Mouse (Mus musculus): ENCODE measurements at regions not wholly inside any gene's neighbourhood (a gene's known extent, or its start where the extent isn't known, plus 50 kb on each side); places are given as distances from the start of the nearest gene placed in this dataset.

GRCm38 (mm10) chr6:147416592-147416991 is 59.0 kb upstream of the Ccdc91 start:
- H3K27me3 ChIP-seq (ENCODE audit: control insufficient read depth, insufficient read depth, low read length): no peaks in the 10 kb centered on the region
- no peak overlapping the region for H3K27ac ChIP-seq
- ATAC-seq (ENCODE audit: insufficient read depth): no peak
- no peaks in the 10 kb centered on the region for H3K9me3 ChIP-seq (ENCODE audit: control insufficient read depth, low read length)
- DNase-seq (ENCODE audit: low read depth in 3 of 3, low spot score in 3 of 3): no peak
- 57% methylated on average over 3 of the region's 3 CpGs for WGBS (ENCODE audit: insufficient replicate concordance)
- no peak for TF ChIP-seq CTCF (IDR thresholded peaks at IDR 0.05; ENCODE audit: low read depth)
- H3K4me1 ChIP-seq (replicated peaks; ENCODE audit: control insufficient read depth in 2 of 2, insufficient read depth in 2 of 2, low read length in 1 of 2): no peaks in the 10 kb centered on the region
- H3K9ac ChIP-seq (replicated peaks): no peak overlapping the region
- H3K4me2 ChIP-seq (ENCODE audit: low read depth): no peak overlapping the region
- no peaks in the 10 kb centered on the region for H3K36me3 ChIP-seq (replicated peaks; ENCODE audit: control insufficient read depth, insufficient read depth, low read depth)
- H3K4me3 ChIP-seq (ENCODE audit: insufficient read depth in 1 of 2, low read depth in 2 of 2, low read length in 2 of 2): no peak overlapping the region

- H3K4me3 ChIP-seq (ENCODE audit: insufficient read depth in 1 of 2, low read depth in 2 of 2, low read length in 2 of 2): no peak overlapping the region
- no peak overlapping the region for H3K9ac ChIP-seq (replicated peaks)
- no peaks in the 10 kb centered on the region for H3K36me3 ChIP-seq (replicated peaks; ENCODE audit: control insufficient read depth, insufficient read depth, low read depth)
- H3K9me3 ChIP-seq (ENCODE audit: control insufficient read depth, low read length): no peaks in the 10 kb centered on the region
- DNase-seq (ENCODE audit: low read depth in 3 of 3, low spot score in 3 of 3) (no peak), ATAC-seq (ENCODE audit: insufficient read depth) (no peak)
- no peak overlapping the region for H3K27ac ChIP-seq
- no peak overlapping the region for H3K4me2 ChIP-seq (ENCODE audit: low read depth)
- H3K27me3 ChIP-seq (ENCODE audit: control insufficient read depth, insufficient read depth, low read length): no peaks in the 10 kb centered on the region
- 85% methylated on average over 3 of the region's 3 CpGs for WGBS (ENCODE audit: insufficient replicate concordance)
- TF ChIP-seq EP300 (IDR thresholded peaks at IDR 0.05; ENCODE audit: low read depth) (no peak), CTCF (IDR thresholded peaks at IDR 0.05; ENCODE audit: low read depth) (no peak)
- H3K4me1 ChIP-seq (replicated peaks; ENCODE audit: control insufficient read depth in 2 of 2, insufficient read depth in 2 of 2, low read length in 1 of 2): no peaks in the 10 kb centered on the region
These were observed 61.9 kb upstream of the Ccdc91 start for GRCm38 (mm10) chr6:147413713-147414112.

- Histone ChIP-seq H3K36me3 (replicated peaks; ENCODE audit: control insufficient read depth, insufficient read depth, low read depth) (no peaks in the 10 kb centered on the region), H3K4me1 (replicated peaks; ENCODE audit: control insufficient read depth in 2 of 2, insufficient read depth in 2 of 2, low read length in 1 of 2) (no peaks in the 10 kb centered on the region), H3K27me3 (ENCODE audit: control insufficient read depth, insufficient read depth, low read length) (no peaks in the 10 kb centered on the region), H3K9me3 (ENCODE audit: control insufficient read depth, low read length) (no peaks in the 10 kb centered on the region), H3K4me3 (ENCODE audit: insufficient read depth in 1 of 2, low read depth in 2 of 2, low read length in 2 of 2) (no peak overlapping the region), H3K4me2 (ENCODE audit: low read depth) (no peak overlapping the region), H3K27ac (no peak overlapping the region), H3K9ac (replicated peaks) (no peak overlapping the region)
- no peak for DNase-seq (ENCODE audit: low read depth in 3 of 3, low spot score in 3 of 3)
- ATAC-seq (ENCODE audit: insufficient read depth): no peak
- 66% methylated on average over 6 of the region's 6 CpGs for WGBS (ENCODE audit: insufficient replicate concordance)
- TF ChIP-seq CTCF (IDR thresholded peaks at IDR 0.05; ENCODE audit: low read depth): no peak
- no peak for TF ChIP-seq EP300 (IDR thresholded peaks at IDR 0.05; ENCODE audit: low read depth)
These were observed 77.6 kb upstream of the Ccdc91 start for GRCm38 (mm10) chr6:147397984-147398383.

GRCm38 (mm10) chr6:147391425-147392158 is 84.0 kb upstream of the Ccdc91 start:
- H3K27ac ChIP-seq: no peak overlapping the region
- no peak for TF ChIP-seq CTCF (IDR thresholded peaks at IDR 0.05; ENCODE audit: low read depth)
- TF ChIP-seq EP300 (IDR thresholded peaks at IDR 0.05; ENCODE audit: low read depth): no peak
- ATAC-seq (ENCODE audit: insufficient read depth) (no peak), DNase-seq (ENCODE audit: low read depth in 3 of 3, low spot score in 3 of 3) (no peak)
- H3K9me3 ChIP-seq (ENCODE audit: control insufficient read depth, low read length): no peaks in the 10 kb centered on the region
- H3K4me1 ChIP-seq (replicated peaks; ENCODE audit: control insufficient read depth in 2 of 2, insufficient read depth in 2 of 2, low read length in 1 of 2): no peaks in the 10 kb centered on the region
- no peak overlapping the region for H3K4me3 ChIP-seq (ENCODE audit: insufficient read depth in 1 of 2, low read depth in 2 of 2, low read length in 2 of 2)
- H3K9ac ChIP-seq (replicated peaks): no peak overlapping the region
- no peaks in the 10 kb centered on the region for H3K36me3 ChIP-seq (replicated peaks; ENCODE audit: control insufficient read depth, insufficient read depth, low read depth)
- H3K27me3 ChIP-seq (ENCODE audit: control insufficient read depth, insufficient read depth, low read length): no peaks in the 10 kb centered on the region
- WGBS (ENCODE audit: insufficient replicate concordance): 61% methylated on average over 14 of the region's 14 CpGs
- no peak overlapping the region for H3K4me2 ChIP-seq (ENCODE audit: low read depth)

GRCm38 (mm10) chr6:147390499-147390898 is 85.1 kb upstream of the Ccdc91 start:
- Histone ChIP-seq H3K9ac (replicated peaks) (no peak overlapping the region), H3K4me1 (replicated peaks; ENCODE audit: control insufficient read depth in 2 of 2, insufficient read depth in 2 of 2, low read length in 1 of 2) (no peaks in the 10 kb centered on the region), H3K36me3 (replicated peaks; ENCODE audit: control insufficient read depth, insufficient read depth, low read depth) (no peaks in the 10 kb centered on the region), H3K27ac (no peak overlapping the region), H3K4me3 (ENCODE audit: insufficient read depth in 1 of 2, low read depth in 2 of 2, low read length in 2 of 2) (no peak overlapping the region), H3K9me3 (ENCODE audit: control insufficient read depth, low read length) (no peaks in the 10 kb centered on the region), H3K27me3 (ENCODE audit: control insufficient read depth, insufficient read depth, low read length) (no peaks in the 10 kb centered on the region), H3K4me2 (ENCODE audit: low read depth) (no peak overlapping the region)
- DNase-seq (ENCODE audit: low read depth in 3 of 3, low spot score in 3 of 3) (no peak), ATAC-seq (ENCODE audit: insufficient read depth) (no peak)
- TF ChIP-seq EP300 (IDR thresholded peaks at IDR 0.05; ENCODE audit: low read depth) (no peak), CTCF (IDR thresholded peaks at IDR 0.05; ENCODE audit: low read depth) (no peak)
- 69% methylated on average over 5 of the region's 5 CpGs for WGBS (ENCODE audit: insufficient replicate concordance)

Measured in liver, embryonic 14.5 days (tissue).